Mouse (Mus musculus) heart, embryonic 12.5 days (tissue): ENCODE data around the gene Xdh. TPM values are rescaled to one million over a fixed set of nuclear protein-coding genes. Genes with fewer than 3 reads are reported as not detected.

Experiments used
- ATAC-seq: fragments of 200-750 bp; cut with Nextera tagmentation; 2 replicates; pipeline ENCODE4 v1.8.0; 2017; ENCODE audit warnings: moderate TSS enrichment, moderate library complexity; ENCODE audit not compliant: insufficient number of reproducible peaks, low FRiP score
- H3K27ac ChIP-seq: fragments of 300-500 bp; sonication (generic); 2 replicates; pipeline ENCODE4 v1.5.1; 2016; ENCODE audit warnings: mild to moderate bottlenecking, moderate library complexity; ENCODE audit not compliant: poor library complexity, severe bottlenecking
- H3K27me3 ChIP-seq: fragments of 300-500 bp; sonication (generic); replicated peaks from 2 replicates; pipeline ENCODE4 v1.6.1; 2016; ENCODE audit warnings: mild to moderate bottlenecking, moderate library complexity
- H3K36me3 ChIP-seq: fragments of 300-500 bp; sonication (generic); 2 replicates; pipeline ENCODE4 v1.6.1; 2016; ENCODE audit warnings: mild to moderate bottlenecking, moderate library complexity
- H3K4me1 ChIP-seq: fragments of 300-500 bp; sonication (generic); replicated peaks from 2 replicates; pipeline ENCODE4 v1.6.1; 2016; ENCODE audit warnings: mild to moderate bottlenecking
- H3K4me2 ChIP-seq: fragments of 300-500 bp; sonication (generic); 2 replicates; pipeline ENCODE4 v1.6.1; 2016; ENCODE audit warnings: mild to moderate bottlenecking, moderate library complexity
- H3K4me3 ChIP-seq: fragments of 300-500 bp; sonication (generic); 2 replicates; pipeline ENCODE4 v1.5.1; 2016; ENCODE audit warnings: mild to moderate bottlenecking
- H3K9ac ChIP-seq: fragments of 300-500 bp; sonication (generic); 2 replicates; pipeline ENCODE4 v1.6.1; 2016; ENCODE audit warnings: mild to moderate bottlenecking, moderate library complexity
- H3K9me3 ChIP-seq: fragments of 300-500 bp; sonication (generic); replicated peaks from 2 replicates; pipeline ENCODE4 v1.6.1; 2016; ENCODE audit warnings: mild to moderate bottlenecking, moderate library complexity
- WGBS: fragments of 180-500 bp; shearing (Covaris S2); methylation state at CpG from one replicate; pipeline ENCODE4 v1.1.7; 2016; 5-methylcytosine and 5-hydroxymethylcytosine counted together
- polyA plus RNA-seq: library from polyadenylated mRNA; unstranded; fragments of >200 nt; fragmentation: Nextera tagmentation; extraction: Ambion mirVana; gene quantifications from 2 replicates; pipeline ENCODE4 v1.2.1, GENCODE M21; 2016

Gene Xdh
- polyA plus RNA-seq, 1 experiment from 2014 or later = 0.23 TPM

DNA sequence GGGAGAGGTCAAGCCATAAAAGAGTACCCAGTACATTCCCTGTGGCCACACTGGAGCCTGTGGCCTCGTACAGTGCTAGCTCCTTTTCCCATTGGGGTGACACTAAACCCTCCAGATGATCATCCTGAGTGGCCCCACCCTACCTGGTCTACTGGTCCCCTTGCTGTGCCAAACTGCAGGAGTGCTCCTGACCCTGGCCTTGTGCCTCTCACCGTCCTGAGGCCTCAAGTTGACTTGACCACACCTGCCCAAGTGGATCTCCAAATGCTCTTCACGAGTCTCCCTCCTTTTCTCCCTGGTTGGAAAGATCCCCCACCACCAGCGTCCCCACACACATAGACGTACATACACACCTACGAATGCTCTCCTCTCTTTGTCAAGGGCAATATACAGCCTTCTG, 69.7 kb downstream of the Xdh start:
- Histone ChIP-seq H3K4me1 (peaks cover 12% of the 10 kb centered on the region), H3K36me3 (no peaks in the 10 kb centered on the region), H3K4me2 (no peak overlapping the region), H3K27ac (no peak overlapping the region), H3K9me3 (no peaks in the 10 kb centered on the region), H3K27me3 (no peaks in the 10 kb centered on the region), H3K9ac (no peak overlapping the region), H3K4me3 (no peak overlapping the region)
- 79% methylated on average over 6 of the region's 6 CpGs for WGBS
- ATAC-seq = no peak

DNA sequence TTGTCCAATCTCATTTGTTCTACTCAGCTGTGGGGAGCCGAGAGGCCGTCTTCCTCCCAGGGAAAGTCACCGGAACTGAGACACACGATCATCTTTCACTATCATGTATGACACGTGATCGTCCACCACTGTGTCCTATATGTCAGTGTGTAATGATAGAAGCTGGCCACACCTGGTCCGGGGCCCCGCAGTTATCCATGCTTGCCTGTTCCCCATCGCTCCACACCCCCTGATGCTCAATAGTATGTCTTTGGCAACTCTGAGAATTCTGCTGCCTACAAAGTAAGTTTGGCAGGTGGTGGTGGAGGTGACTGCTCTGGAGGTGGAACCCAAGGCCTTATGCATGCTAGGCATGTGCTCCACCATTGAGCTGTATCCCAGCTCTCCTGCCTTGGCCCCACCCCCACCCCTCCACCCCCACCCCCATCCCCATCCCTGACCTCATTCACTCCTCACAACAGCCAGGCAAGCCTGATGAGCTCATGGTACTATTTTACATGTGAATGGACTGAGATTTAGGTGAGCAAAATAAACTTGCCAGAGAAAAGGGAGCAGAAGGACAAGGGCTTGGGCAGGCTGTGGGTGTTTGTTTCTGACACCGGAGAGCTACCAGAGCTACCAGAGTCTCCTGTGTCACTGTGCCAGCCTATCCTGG, 70.6 kb downstream of the Xdh start:
- Histone ChIP-seq H3K9ac (no peak overlapping the region), H3K27me3 (no peaks in the 10 kb centered on the region), H3K9me3 (peaks cover 3% of the 10 kb centered on the region), H3K36me3 (no peaks in the 10 kb centered on the region), H3K27ac (no peak overlapping the region), H3K4me1 (peaks cover 12% of the 10 kb centered on the region), H3K4me3 (no peak overlapping the region), H3K4me2 (no peak overlapping the region)
- 87% methylated on average over 10 of the region's 10 CpGs for WGBS
- no peak for ATAC-seq

GRCm38 (mm10) chr17:73875674-73876073, 74.3 kb downstream of the Xdh start:
- no peaks in the 10 kb centered on the region for H3K27me3 ChIP-seq
- no peak overlapping the region for H3K9ac ChIP-seq
- H3K4me2 ChIP-seq = no peak overlapping the region
- peaks cover 3% of the 10 kb centered on the region for H3K9me3 ChIP-seq
- ATAC-seq = no peak
- H3K27ac ChIP-seq = no peak overlapping the region
- no peaks in the 10 kb centered on the region for H3K4me1 ChIP-seq
- no peak overlapping the region for H3K4me3 ChIP-seq
- 84% methylated on average over 7 of the region's 7 CpGs for WGBS
- no peaks in the 10 kb centered on the region for H3K36me3 ChIP-seq

DNA sequence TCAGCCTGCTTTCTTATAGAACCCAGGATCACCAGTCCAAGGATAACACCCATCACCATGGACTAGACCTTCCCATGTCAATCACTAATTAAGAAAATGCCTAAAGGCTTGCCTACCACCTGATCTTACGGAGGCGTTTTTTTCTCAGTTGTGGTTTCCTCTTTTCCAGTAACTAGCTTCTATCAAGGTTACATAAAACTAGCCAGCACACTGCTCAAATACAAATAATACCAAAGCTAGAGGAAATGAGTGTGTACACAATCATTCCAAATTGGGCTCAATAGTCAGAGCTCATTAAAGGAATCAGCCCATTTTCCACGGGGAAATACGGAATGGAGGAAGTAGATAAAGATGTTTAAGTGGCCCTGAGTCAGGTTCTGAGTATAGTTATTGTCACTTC, 74.7 kb downstream of the Xdh start:
- no peaks in the 10 kb centered on the region for H3K36me3 ChIP-seq
- no peak overlapping the region for H3K27ac ChIP-seq
- no peaks in the 10 kb centered on the region for H3K27me3 ChIP-seq
- no peaks in the 10 kb centered on the region for H3K4me1 ChIP-seq
- WGBS = 80% methylated on average over 4 of the region's 4 CpGs
- no peak for ATAC-seq
- no peak overlapping the region for H3K9ac ChIP-seq
- no peak overlapping the region for H3K4me3 ChIP-seq
- no peak overlapping the region for H3K4me2 ChIP-seq
- peaks cover 5% of the 10 kb centered on the region for H3K9me3 ChIP-seq

DNA sequence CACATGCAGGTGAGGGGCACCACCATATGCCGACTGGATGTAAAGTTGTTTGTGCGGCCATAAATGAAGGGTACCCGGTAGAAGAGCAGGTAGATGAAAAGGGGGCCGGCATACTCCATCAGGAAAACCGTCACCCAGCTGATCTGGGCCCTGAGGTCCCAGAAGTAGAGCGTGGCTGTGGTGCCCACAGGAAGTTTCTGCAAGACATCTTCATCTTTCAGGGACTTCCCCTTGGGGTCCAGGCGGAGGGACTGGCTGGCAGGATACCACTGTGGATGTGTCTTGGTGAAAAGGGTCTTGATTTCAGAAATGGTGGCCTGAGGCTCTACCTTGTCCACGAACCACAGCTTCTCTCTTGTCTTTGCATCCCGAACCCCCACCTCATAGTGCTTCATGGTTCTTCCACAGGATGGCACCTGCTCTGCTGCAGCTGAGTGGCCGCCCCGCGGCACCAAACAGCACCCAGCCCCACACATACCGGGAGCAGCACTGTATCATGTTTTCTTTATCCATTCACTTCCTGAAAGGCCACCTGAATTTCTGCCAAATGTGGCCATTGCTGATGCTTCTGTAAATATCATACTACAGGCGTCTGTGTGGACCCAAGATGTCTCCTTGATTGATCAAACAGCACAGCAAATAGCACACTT, 78.9 kb downstream of the Xdh start:
- H3K27ac ChIP-seq = no peak overlapping the region
- no peaks in the 10 kb centered on the region for H3K36me3 ChIP-seq
- no peaks in the 10 kb centered on the region for H3K4me1 ChIP-seq
- no peak overlapping the region for H3K4me3 ChIP-seq
- 84% methylated on average over 14 of the region's 14 CpGs for WGBS
- no peak overlapping the region for H3K4me2 ChIP-seq
- H3K27me3 ChIP-seq = no peaks in the 10 kb centered on the region
- peaks cover 7% of the 10 kb centered on the region for H3K9me3 ChIP-seq
- H3K9ac ChIP-seq = no peak overlapping the region
- ATAC-seq = no peak

GRCm38 (mm10) chr17:73869008-73869685, 80.8 kb downstream of the Xdh start:
- peaks cover 4% of the 10 kb centered on the region; the same call in 1 of the 2 replicates for H3K9me3 ChIP-seq
- H3K4me2 ChIP-seq = no peak overlapping the region
- no peak overlapping the region for H3K4me3 ChIP-seq
- H3K27me3 ChIP-seq = no peaks in the 10 kb centered on the region
- ATAC-seq = no peak
- no peak overlapping the region for H3K9ac ChIP-seq
- H3K4me1 ChIP-seq = no peaks in the 10 kb centered on the region
- H3K36me3 ChIP-seq = no peaks in the 10 kb centered on the region
- no peak overlapping the region for H3K27ac ChIP-seq
- 85% methylated on average over 9 of the region's 9 CpGs for WGBS

DNA sequence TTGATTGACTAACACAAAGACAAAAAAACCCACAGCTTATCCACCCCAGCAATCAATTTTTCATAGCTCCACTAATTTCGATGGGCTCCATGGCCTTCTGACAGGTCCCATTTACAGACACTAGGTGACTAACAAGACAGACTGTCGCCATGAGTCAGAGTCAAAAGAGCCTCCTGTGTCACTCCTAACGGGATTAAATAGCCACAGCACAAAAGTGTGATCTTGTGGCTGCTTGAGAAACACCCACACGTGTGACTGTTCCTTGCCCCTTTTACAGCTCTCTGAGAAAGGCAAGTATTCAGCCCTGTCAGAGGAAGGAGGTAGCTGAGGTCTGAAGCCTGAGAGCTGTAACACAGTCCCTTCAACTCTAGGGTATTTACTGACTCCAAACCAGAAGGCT, 96.3 kb downstream of the Xdh start:
- WGBS = 75% methylated on average over 4 of the region's 4 CpGs
- Histone ChIP-seq H3K9me3 (peaks cover 4% of the 10 kb centered on the region; the same call in 1 of the 2 replicates), H3K36me3 (no peaks in the 10 kb centered on the region), H3K4me2 (no peak overlapping the region), H3K27ac (no peak overlapping the region), H3K4me3 (no peak overlapping the region), H3K9ac (no peak overlapping the region), H3K27me3 (no peaks in the 10 kb centered on the region), H3K4me1 (no peaks in the 10 kb centered on the region; the same call in 1 of the 2 replicates)
- ATAC-seq = no peak

GRCm38 (mm10) chr17:73853041-73853440, 97.0 kb downstream of the Xdh start:
- WGBS = 61% methylated on average over 11 of the region's 11 CpGs
- no peak overlapping the region for H3K4me3 ChIP-seq
- no peaks in the 10 kb centered on the region for H3K27me3 ChIP-seq
- H3K4me1 ChIP-seq = no peaks in the 10 kb centered on the region; the same call in 1 of the 2 replicates
- ATAC-seq = no peak; the same call in 1 of the 2 replicates
- H3K36me3 ChIP-seq = no peaks in the 10 kb centered on the region
- H3K9me3 ChIP-seq = peaks cover 4% of the 10 kb centered on the region; the same call in 1 of the 2 replicates
- H3K9ac ChIP-seq = no peak overlapping the region
- H3K4me2 ChIP-seq = no peak overlapping the region
- no peak overlapping the region for H3K27ac ChIP-seq

GRCm38 (mm10) chr17:73847399-73847798, 102.6 kb downstream of the Xdh start:
- H3K27ac ChIP-seq = no peak overlapping the region
- whole genome bisulfite sequencing = 73% methylated on average over 1 of the region's 1 CpGs
- no peaks in the 10 kb centered on the region for H3K27me3 ChIP-seq
- ATAC-seq = no peak
- no peak overlapping the region for H3K9ac ChIP-seq
- no peaks in the 10 kb centered on the region for H3K4me1 ChIP-seq
- no peaks in the 10 kb centered on the region for H3K36me3 ChIP-seq
- no peak overlapping the region for H3K4me2 ChIP-seq
- H3K4me3 ChIP-seq = no peak overlapping the region
- H3K9me3 ChIP-seq = no peaks in the 10 kb centered on the region

DNA sequence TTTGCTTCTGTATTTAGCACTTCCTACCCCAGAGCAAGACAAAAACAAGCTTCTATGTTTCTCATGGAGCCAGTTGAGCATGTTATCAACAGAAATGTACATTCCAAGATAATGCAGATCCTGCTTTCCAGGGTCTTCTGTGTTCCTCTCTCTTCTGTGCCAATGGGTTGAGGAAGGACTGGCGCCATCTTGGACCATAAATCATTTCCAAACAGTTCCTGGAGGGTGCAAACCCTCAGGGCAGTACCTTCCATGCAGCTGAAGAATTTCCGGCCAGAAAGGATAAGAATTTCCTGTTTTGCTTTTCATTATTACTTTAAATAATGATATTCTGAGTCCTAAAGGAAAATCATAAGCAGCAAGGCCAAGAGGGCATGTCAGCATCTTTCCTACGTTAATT, 104.4 kb downstream of the Xdh start:
- no peak overlapping the region for H3K9ac ChIP-seq
- H3K4me3 ChIP-seq = no peak overlapping the region
- no peak overlapping the region for H3K27ac ChIP-seq
- no peaks in the 10 kb centered on the region for H3K36me3 ChIP-seq
- H3K4me2 ChIP-seq = no peak overlapping the region
- WGBS = 56% methylated on average over 3 of the region's 3 CpGs
- H3K27me3 ChIP-seq = no peaks in the 10 kb centered on the region
- peaks cover 5% of the 10 kb centered on the region for H3K4me1 ChIP-seq
- H3K9me3 ChIP-seq = no peaks in the 10 kb centered on the region
- no peak for ATAC-seq

DNA sequence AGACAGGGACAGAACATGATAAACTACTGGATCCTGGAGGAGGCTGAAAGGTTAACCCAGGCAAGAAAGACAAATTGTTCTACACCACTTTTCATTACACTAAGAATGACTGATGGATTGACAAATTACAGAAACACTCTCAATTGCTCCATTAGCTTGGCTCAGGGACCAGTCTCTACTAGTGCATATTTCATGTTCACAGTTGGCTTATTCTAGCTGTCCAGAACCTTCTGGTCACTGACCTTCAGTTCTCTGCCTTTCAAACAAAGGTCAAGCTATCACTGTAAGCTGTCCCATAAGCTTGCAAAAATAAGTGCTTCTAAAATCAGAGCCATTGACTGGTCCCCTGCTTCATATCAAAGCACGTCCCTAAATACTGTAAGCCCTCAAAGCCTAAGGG, 107.0 kb downstream of the Xdh start:
- Histone ChIP-seq H3K4me1 (peaks cover 23% of the 10 kb centered on the region), H3K27ac (no peak overlapping the region), H3K9me3 (no peaks in the 10 kb centered on the region), H3K27me3 (no peaks in the 10 kb centered on the region), H3K9ac (no peak overlapping the region), H3K4me2 (no peak overlapping the region), H3K4me3 (no peak overlapping the region), H3K36me3 (no peaks in the 10 kb centered on the region)
- 60% methylated on average over 1 of the region's 1 CpGs for WGBS
- ATAC-seq = no peak
